Mouse (Mus musculus) inflammation-experienced regulatory T-cells, adult 16 weeks (primary cell): ENCODE measurements around the gene Cdnf. TPM values are rescaled to one million over a fixed set of nuclear protein-coding genes. Genes with fewer than 3 reads are reported as not detected.

Experiments
- polyA plus RNA-seq: library from polyadenylated mRNA; unstranded; fragments of 100-300 nt; shearing (Covaris generic); gene quantifications from one replicate; pipeline ENCODE4 v1.2.1, GENCODE M21; 2017

The Cdnf gene
- polyA plus RNA-seq: 0.26 TPM

DNA sequence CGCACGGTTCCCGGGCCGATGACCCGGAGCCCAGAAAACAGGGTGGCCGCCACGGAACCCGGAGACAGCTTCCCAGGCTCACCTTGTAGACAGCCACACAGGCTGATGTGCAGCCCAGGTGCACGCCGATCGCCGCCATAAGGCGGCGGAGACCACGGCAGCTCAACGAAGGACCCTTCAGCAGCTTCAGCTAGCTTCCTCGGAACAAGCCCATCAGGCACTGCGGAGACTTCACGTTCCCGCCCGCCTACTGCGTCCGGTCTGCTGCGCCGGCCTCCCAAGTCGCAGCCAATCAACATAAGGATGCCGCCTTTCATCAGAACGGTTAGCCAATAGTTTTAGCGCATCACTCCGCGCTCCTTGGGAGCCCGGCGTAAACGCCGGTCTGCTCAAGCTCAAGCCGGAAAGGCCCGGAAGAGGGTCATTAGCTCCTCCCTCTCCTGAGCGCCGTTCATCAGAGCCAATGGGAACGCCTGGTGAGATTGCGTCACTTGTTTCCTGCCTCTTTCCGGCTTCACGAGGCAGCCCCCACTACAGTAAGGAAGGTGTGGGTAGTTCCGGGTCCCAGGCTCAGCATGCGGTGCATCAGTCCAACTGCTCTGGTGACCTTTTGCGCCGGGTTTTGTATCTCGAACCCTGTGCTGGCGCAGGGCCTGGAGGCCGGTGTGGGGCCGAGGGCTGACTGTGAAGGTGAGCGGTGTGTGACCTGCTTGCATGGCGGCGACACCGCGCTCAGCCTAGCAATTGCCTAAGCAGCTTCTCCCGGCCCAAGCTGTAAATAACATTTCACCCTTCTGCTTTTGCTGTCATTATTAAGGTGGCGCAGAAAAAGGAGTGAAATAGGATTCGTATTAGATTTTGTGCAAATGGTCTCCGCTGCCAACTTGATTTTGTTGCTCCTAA lies at the start of gene Cdnf, which contains the start of the genes Gm45902 and Hspa14:
TSS of gene Cdnf (plus strand) at position 479 of the 903 bp plus-strand sequence.
TSS of gene Gm45902 (minus strand) at position 239 of the 903 bp plus-strand sequence.
TSS of gene Hspa14 (minus strand) at position 263 of the 903 bp plus-strand sequence.

DNA sequence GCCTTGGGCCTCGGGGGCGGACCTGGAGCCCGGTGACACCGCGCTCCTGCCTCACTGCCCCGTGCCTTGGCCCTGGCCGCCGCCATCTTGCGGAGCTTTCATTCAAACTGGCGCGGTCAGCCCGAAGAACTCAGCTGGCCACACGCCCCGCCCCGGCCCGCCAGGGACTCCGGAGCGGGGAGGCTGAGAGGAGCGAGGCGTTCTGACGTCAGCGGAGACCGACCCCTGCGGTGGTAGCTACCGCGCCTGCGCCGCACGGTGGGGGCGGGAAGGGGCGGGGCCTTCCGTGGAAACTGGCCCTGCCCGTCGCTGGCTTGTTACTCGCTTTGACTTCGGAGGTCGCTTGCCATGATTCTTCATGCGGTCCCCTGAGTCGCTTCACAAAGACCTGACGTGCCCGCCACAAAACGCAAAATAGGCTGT lies 38.0 kb upstream of the Cdnf start, which contains the start of gene Suv39h2:
TSS of gene Suv39h2 (minus strand) at position 171 of the 423 bp plus-strand sequence.

DNA sequence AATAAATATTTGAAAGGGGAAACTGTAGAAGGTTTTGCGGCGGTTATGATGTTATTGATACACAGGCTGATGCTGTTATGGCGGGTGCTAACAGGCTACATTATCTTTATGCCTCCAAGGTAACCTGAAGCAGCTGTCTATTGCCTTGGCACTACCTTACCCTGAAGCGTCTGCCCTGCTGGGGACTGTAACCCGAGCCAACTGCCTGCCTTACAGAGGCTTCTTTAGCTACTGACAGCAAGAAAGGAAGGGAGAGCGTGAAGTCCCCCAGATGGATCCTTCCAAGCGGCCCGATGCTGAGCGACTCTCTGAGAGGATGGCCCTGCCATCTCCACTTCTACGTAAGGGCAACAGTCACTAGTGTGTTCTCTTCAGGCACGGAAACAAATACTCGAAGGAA lies 57.4 kb downstream of the Cdnf start, which contains the start of gene Fam107b:
TSS of gene Fam107b (plus strand) at position 303 of the 400 bp plus-strand sequence.

Other genes with a start within 250 kb of the Cdnf start
- 13.8 TPM for gene Nmt2, start 228.8 kb upstream of the Cdnf start, polyA plus RNA-seq
- gene Rpp38, start 180.4 kb upstream of the Cdnf start, polyA plus RNA-seq: 24.5 TPM
- not detected for gene Acbd7, start 176.9 kb upstream of the Cdnf start, polyA plus RNA-seq
- not detected for gene Olah, start 115.8 kb upstream of the Cdnf start, polyA plus RNA-seq
- gene Meig1, start 90.4 kb upstream of the Cdnf start, polyA plus RNA-seq: not detected
- gene Dclre1c, start 88.9 kb upstream of the Cdnf start, polyA plus RNA-seq: 21.2 TPM
- 0.89 TPM for gene Suv39h2, start 38.0 kb upstream of the Cdnf start, polyA plus RNA-seq
- 7.6 TPM for gene Gm45902, start 240 bp upstream of the Cdnf start, polyA plus RNA-seq
- 125 TPM for gene Hspa14, start 216 bp upstream of the Cdnf start, polyA plus RNA-seq
- 476 TPM for gene Fam107b, start 57.5 kb downstream of the Cdnf start, polyA plus RNA-seq